Mouse (Mus musculus): Measurements from ENCODE around the gene Nkap.
A peak's percentile ranks its signal among the peaks of the same experiment; 100 is the strongest.
"Not testable (repeated sequence)": the region's sequence is repeated elsewhere in the genome, so short reads cannot be mapped to it uniquely, and the experiment has no call there.

Gene Nkap

GRCm38 (mm10) chrX:37126671-37127358 lies at the start of gene Nkap:
TSS of gene Nkap (plus strand) at chrX:37126795.
- DNase-seq (ENCODE audit: low spot score), result peak; percentile 82

GRCm38 (mm10) chrX:37080345-37080744 lies 46.2 kb upstream of the Nkap start:
- DNase-seq (ENCODE audit: low spot score), result not testable (repeated sequence)

GRCm38 (mm10) chrX:37081194-37081593 lies 45.4 kb upstream of the Nkap start:
- DNase-seq (ENCODE audit: low spot score), result no peak

GRCm38 (mm10) chrX:37084318-37084926 lies 42.2 kb upstream of the Nkap start:
- no peak for DNase-seq (ENCODE audit: low spot score)

GRCm38 (mm10) chrX:37084927-37085660 lies 41.5 kb upstream of the Nkap start, which contains the start of gene Rpl39:
TSS of gene Rpl39 (minus strand) at chrX:37085402.
- peak; percentile 87 for DNase-seq (ENCODE audit: low spot score)

- no peak for DNase-seq (ENCODE audit: low spot score)
Observed at GRCm38 (mm10) chrX:37085665-37086064, 40.9 kb upstream of the Nkap start.

GRCm38 (mm10) chrX:37088778-37089177 lies 37.8 kb upstream of the Nkap start:
- no peak for DNase-seq (ENCODE audit: low spot score)

- no peak for DNase-seq (ENCODE audit: low spot score)
Observed at GRCm38 (mm10) chrX:37091457-37091856, 35.1 kb upstream of the Nkap start.

GRCm38 (mm10) chrX:37095106-37095768 lies 31.4 kb upstream of the Nkap start:
- no peak for DNase-seq (ENCODE audit: low spot score)

GRCm38 (mm10) chrX:37098681-37099080 lies 27.9 kb upstream of the Nkap start:
- no peak for DNase-seq (ENCODE audit: low spot score)

GRCm38 (mm10) chrX:37103826-37104225 lies 22.8 kb upstream of the Nkap start:
- DNase-seq (ENCODE audit: low spot score), result no peak

- DNase-seq (ENCODE audit: low spot score), result peak; percentile 10
Observed at GRCm38 (mm10) chrX:37109526-37110192, 16.9 kb upstream of the Nkap start.

GRCm38 (mm10) chrX:37110193-37110880 lies 16.3 kb upstream of the Nkap start, which contains the start of gene Upf3b:
TSS of gene Upf3b (minus strand) at chrX:37110322.
- DNase-seq (ENCODE audit: low spot score), result peak; percentile 94

- no peak for DNase-seq (ENCODE audit: low spot score)
Observed at GRCm38 (mm10) chrX:37110881-37111193, 15.8 kb upstream of the Nkap start.

- DNase-seq (ENCODE audit: low spot score), result no peak
Observed at GRCm38 (mm10) chrX:37117085-37117484, 9.5 kb upstream of the Nkap start.

- DNase-seq (ENCODE audit: low spot score), result no peak
Observed at GRCm38 (mm10) chrX:37119585-37119984, 7.0 kb upstream of the Nkap start.

- no peak for DNase-seq (ENCODE audit: low spot score)
Observed at GRCm38 (mm10) chrX:37120212-37120611, 6.4 kb upstream of the Nkap start.

GRCm38 (mm10) chrX:37125511-37125910 lies 1.1 kb upstream of the Nkap start:
- DNase-seq (ENCODE audit: low spot score), result no peak

- no peak for DNase-seq (ENCODE audit: low spot score)
Observed at GRCm38 (mm10) chrX:37141732-37142131, 15.1 kb downstream of the Nkap start.

- DNase-seq (ENCODE audit: low spot score), result not testable (repeated sequence)
Observed at GRCm38 (mm10) chrX:37144498-37144897, 17.9 kb downstream of the Nkap start.

- DNase-seq (ENCODE audit: low spot score), result peak; percentile 15
Observed at GRCm38 (mm10) chrX:37144954-37145353, 18.4 kb downstream of the Nkap start.

Measured in retina, embryonic 14.5 days (tissue).